Mouse (Mus musculus) olfactory bulb, adult 2 months (tissue): Measurements from ENCODE around the gene Epb41l1.

Experiments used
- CTCF ChIP-seq: fragments of 200-500 bp; IDR thresholded peaks from 2 replicates; pipeline ENCODE4 v1.5.1; 2012; ENCODE audit warnings: low read depth, mild to moderate bottlenecking, low read length, moderate library complexity; ENCODE audit not compliant: insufficient read depth
- POLR2A ChIP-seq: fragments of 200-500 bp; IDR thresholded peaks from 2 replicates; pipeline ENCODE4 v1.6.1; 2012; ENCODE audit warnings: mild to moderate bottlenecking, low read depth, low read length, moderate library complexity; ENCODE audit not compliant: insufficient read depth

DNA sequence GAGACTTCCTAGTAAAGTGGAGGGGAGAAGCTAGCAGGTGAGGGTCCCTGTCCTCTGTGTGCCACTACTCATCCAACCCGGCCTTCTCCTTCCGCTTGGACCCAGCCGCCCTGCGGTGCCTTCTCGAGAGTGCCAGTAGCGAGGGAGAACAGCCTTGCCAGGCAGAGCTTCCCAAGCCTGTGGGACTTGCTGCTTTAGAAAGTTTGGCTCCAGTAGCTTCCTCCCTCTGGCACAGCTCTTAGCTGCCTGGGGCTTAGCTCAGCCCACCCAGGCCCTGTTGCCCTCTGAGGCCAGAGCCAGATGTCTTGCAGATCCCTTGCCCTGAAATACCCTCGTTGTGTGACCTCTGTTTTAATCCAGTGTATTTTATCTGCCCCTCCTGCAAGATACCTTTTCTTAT lies 50.2 kb downstream of the Epb41l1 start:
- no peak for TF ChIP-seq CTCF
- TF ChIP-seq POLR2A: no peak
